ENCODE assay signal across 28 mouse cellular contexts in the genomic region with DNA sequence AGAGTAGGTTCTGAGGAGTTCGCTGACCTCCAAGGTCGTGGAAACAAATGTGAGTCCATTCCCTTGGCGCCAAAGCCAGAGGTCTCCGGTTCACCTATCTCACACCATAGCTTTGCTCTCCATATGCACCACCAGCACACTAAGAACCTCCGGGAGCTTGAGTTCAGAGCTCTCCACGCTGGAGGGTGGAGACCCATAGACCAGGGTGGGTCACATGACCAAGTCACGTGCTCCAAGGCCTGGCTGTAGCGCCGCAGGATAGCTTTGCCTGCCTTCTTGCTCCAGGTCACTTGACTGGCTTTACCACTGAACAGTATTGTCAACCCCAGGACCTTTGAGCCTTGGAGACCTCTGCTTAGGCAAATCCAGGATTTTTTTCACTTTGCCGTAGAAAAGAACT.
DNase-seq lines count a peak whose midpoint lies in the region; ATAC-seq and TF ChIP-seq lines count a peak whose summit lies in the region.
"Had no signal": no experiment of that assay in that cellular context is flagged by ENCODE, and none has a peak within 500 bp of the region (broad histone marks: within the 10 kb centered on the region; RNA-seq: fewer than 3 reads in every experiment).

No protein-coding gene starts in this region.

- H3K9me3 ChIP-seq in hindbrain, embryonic 12.5 days (replicated peaks) = no peaks in the 10 kb centered on the region
- H3K9me3 ChIP-seq: embryonic facial prominence, embryonic 12.5 days; forebrain, embryonic 15.5 days; hindbrain, embryonic 13.5 days; lung, embryonic 15.5 days had no signal

- ATAC-seq in hindbrain, embryonic 12.5 days (ENCODE audit: low FRiP score) = no peak
- ATAC-seq: activated CD4-positive, CD25-positive, alpha-beta regulatory T cell, adult 4 months; forebrain, embryonic 15.5 days; intestine, embryonic 16.5 days; midbrain, embryonic 16.5 days; Patski had no signal

- peak overlapping the region; percentile 50; the same call in 1 of the 2 replicates for H3K4me3 ChIP-seq in testis, adult 2 months (ENCODE audit: control insufficient read depth, low read depth, low read length)
- no peak overlapping the region for H3K4me3 ChIP-seq in hindbrain, embryonic 12.5 days
- H3K4me3 ChIP-seq: embryonic facial prominence, embryonic 12.5 days; forebrain, embryonic 15.5 days; heart, adult 2 months; hindbrain, embryonic 13.5 days; lung, embryonic 15.5 days had no signal

- H3K4me1 ChIP-seq in testis, adult 2 months (ENCODE audit: control insufficient read depth, insufficient read depth, low read length) = peaks cover 11% of the 10 kb centered on the region
- peaks cover 10% of the 10 kb centered on the region for H3K4me1 ChIP-seq in hindbrain, embryonic 12.5 days

- no peak overlapping the region for H3K27ac ChIP-seq in testis, adult 2 months (ENCODE audit: control insufficient read depth, insufficient read depth, low read depth, low read length)
- no peak overlapping the region for H3K27ac ChIP-seq in hindbrain, embryonic 12.5 days
- H3K27ac ChIP-seq: embryonic facial prominence, embryonic 12.5 days; forebrain, embryonic 15.5 days; heart, adult 2 months; hindbrain, embryonic 13.5 days; lung, embryonic 15.5 days had no signal

- H3K27me3 ChIP-seq in testis, adult 2 months (ENCODE audit: control insufficient read depth, insufficient read depth, low read length) = no peaks in the 10 kb centered on the region
- H3K27me3 ChIP-seq in hindbrain, embryonic 12.5 days = no peaks in the 10 kb centered on the region
- H3K27me3 ChIP-seq: embryonic facial prominence, embryonic 12.5 days; forebrain, embryonic 15.5 days; hindbrain, embryonic 13.5 days; lung, embryonic 15.5 days; Patski had no signal

- TF ChIP-seq CTCF in testis, adult 2 months (IDR thresholded peaks at IDR 0.05; ENCODE audit: control insufficient read depth, insufficient read depth, insufficient replicate concordance, low read depth, low read length) = no peak

- no peak for DNase-seq in testis, postnatal 10 days (ENCODE audit: low spot score)
- peak; percentile 99 for DNase-seq in ES-CJ7 (ENCODE audit: low read depth, low spot score)
- peak; percentile 98 for DNase-seq in ZHBTc4 (ENCODE audit: low read depth, low spot score)
- no peak for DNase-seq in cerebellum, adult 11-12 months
- DNase-seq: adrenal gland, postnatal 14 days; B cell, adult 2 months; cerebellum, adult 11 months; cerebellum, adult 9-11 months; embryo, embryonic 11 days; heart, adult 2 months; heart, postnatal 36 days; kidney, adult 9 months; kidney, postnatal 10 days; layer of hippocampus, postnatal 36 days; left cerebral cortex, postnatal 4 days; spleen, adult 18-20 months; thymus, postnatal 4 days had no signal

- no peak for TF ChIP-seq POLR2A in testis, adult 2 months (IDR thresholded peaks at IDR 0.05; ENCODE audit: control insufficient read depth, low read depth, low read length)

- no peak overlapping the region for H3K4me2 ChIP-seq in hindbrain, embryonic 12.5 days (replicated peaks)
- H3K4me2 ChIP-seq: embryonic facial prominence, embryonic 12.5 days; forebrain, embryonic 15.5 days; hindbrain, embryonic 13.5 days; lung, embryonic 15.5 days; midbrain, embryonic 11.5 days had no signal

- 85% methylated on average over 10 of the region's 10 CpGs for WGBS in hindbrain, embryonic 12.5 days

- no peaks in the 10 kb centered on the region for H3K36me3 ChIP-seq in testis, adult 2 months (ENCODE audit: control insufficient read depth, insufficient read depth, low read length)
- H3K36me3 ChIP-seq in hindbrain, embryonic 12.5 days = no peaks in the 10 kb centered on the region
- H3K36me3 ChIP-seq: embryonic facial prominence, embryonic 12.5 days; forebrain, embryonic 15.5 days; hindbrain, embryonic 13.5 days; lung, embryonic 15.5 days had no signal

- no peak overlapping the region for H3K9ac ChIP-seq in hindbrain, embryonic 12.5 days
- H3K9ac ChIP-seq: embryonic facial prominence, embryonic 12.5 days; forebrain, embryonic 15.5 days; hindbrain, embryonic 13.5 days; lung, embryonic 15.5 days had no signal

Comparison
In these comparisons a context has a peak if more than half of its experiments do, and no peak if none do; other contexts are left out.
1. DNase-seq: peak in ES-CJ7 (single experiment) and ZHBTc4 (single experiment); none in testis, postnatal 10 days (single experiment) and cerebellum, adult 11-12 months (single experiment).